Mouse (Mus musculus): ENCODE data around the gene 4632433K11Rik.

DNA sequence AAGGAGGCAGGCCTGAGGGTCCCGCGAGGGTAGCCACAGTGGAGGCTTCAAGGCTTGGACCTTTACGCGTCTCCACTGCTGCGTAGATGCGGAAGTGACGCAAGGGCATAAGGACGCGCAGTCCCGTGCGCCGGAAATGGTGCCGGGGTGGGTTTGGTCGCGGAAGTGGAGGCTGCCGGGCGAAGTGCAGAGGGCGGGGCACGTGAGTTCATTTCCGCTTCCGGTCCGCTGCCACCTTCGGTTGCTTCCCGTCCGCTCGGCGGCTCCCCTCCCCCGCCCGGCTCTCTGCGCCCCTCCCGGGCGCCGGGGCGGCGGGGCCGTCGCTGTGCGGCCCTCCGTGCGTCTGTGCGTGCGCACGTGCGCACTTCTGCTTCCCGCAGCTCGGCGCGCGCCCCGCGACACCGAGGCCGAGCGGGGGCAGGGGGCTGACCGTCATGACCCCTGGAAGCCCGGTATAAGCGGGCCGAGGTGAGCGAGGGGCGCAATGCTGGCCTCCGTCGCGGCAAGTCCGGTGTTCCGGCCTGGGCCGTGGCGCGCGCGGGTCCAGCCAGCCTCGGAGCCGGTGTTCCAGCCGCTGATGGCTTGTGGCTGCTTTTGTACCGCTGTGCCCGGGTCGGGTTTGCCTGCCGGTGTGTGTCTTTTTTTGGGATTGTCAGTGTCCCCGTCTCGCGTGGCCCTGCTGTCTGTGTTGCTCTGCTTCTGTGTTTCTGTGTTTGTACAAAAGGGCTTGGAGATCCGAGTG, 46.3 kb downstream of the 4632433K11Rik start, which contains the start of gene Epn1:
- TF ChIP-seq CTCF (IDR thresholded peaks at IDR 0.05; ENCODE audit: control insufficient read depth, insufficient read depth, insufficient read length) (no peak), FOSL1 (IDR thresholded peaks at IDR 0.05; ENCODE audit: insufficient read depth, low read length, poor library complexity, severe bottlenecking) (no peak)
